Mouse (Mus musculus): ENCODE data around the gene Lpp.

DNA sequence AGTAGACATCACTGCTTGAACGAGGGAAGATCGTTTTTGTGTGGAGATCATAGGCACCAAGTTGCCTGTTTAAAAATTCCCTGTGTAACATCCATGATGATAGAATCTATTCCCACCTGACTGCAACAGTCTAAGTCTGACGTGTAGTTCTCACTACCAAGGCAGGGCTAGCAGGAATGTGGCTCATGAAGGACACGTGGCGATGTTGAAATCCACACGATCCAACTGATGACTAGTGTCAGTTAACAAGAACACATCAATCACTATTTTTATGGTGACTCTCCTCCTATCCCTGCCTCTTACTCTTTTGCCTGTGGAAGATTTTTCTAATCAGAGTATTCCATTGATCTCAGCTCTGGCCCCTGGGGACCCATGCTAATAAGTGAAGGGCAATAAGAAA is 43.0 kb upstream of the Lpp start:
- no peak for TF ChIP-seq POLR2A (IDR thresholded peaks at IDR 0.05; ENCODE audit: control insufficient read depth, low read depth, low read length)
- no peak for TF ChIP-seq CTCF (IDR thresholded peaks at IDR 0.05; ENCODE audit: control insufficient read depth, insufficient read depth, insufficient replicate concordance, low read depth, low read length)

Measured in testis, adult 2 months (tissue).